Mouse (Mus musculus) hindbrain, embryonic 11.5 days (tissue): ENCODE measurements around the gene Brpf3. TPM values are rescaled to one million over a fixed set of nuclear protein-coding genes. Genes with fewer than 3 reads are reported as not detected.

Experiments
- ATAC-seq: fragments of 200-750 bp; cut with Nextera tagmentation; 2 replicates; pipeline ENCODE4 v1.8.0; 2017; ENCODE audit warnings: mild to moderate bottlenecking, moderate TSS enrichment, moderate library complexity; ENCODE audit not compliant: low FRiP score
- DNase-seq: peaks from one replicate; pipeline ENCODE4 v3.0.0-alpha.2; 2015; ENCODE audit warnings: low spot score
- H3K27ac ChIP-seq: fragments of 300-500 bp; sonication (generic); 2 replicates; pipeline ENCODE4 v1.5.1; 2014; ENCODE audit warnings: mild to moderate bottlenecking, low read depth, low read length
- H3K27me3 ChIP-seq: fragments of 300-500 bp; sonication (generic); 2 replicates; pipeline ENCODE4 v1.6.1; 2014; ENCODE audit warnings: mild to moderate bottlenecking, low read length, moderate library complexity, mixed read lengths; ENCODE audit not compliant: control insufficient read depth, insufficient read depth
- H3K36me3 ChIP-seq: fragments of 300-500 bp; sonication (generic); 2 replicates; pipeline ENCODE4 v1.6.1; 2014; ENCODE audit warnings: mild to moderate bottlenecking, low read length, moderate library complexity, mixed read lengths; ENCODE audit not compliant: control insufficient read depth, insufficient read depth
- H3K4me1 ChIP-seq: fragments of 300-500 bp; sonication (generic); replicated peaks from 2 replicates; pipeline ENCODE4 v1.6.1; 2014; ENCODE audit warnings: low read length, mixed read lengths; ENCODE audit not compliant: control insufficient read depth, insufficient read depth
- H3K4me2 ChIP-seq: fragments of 300-500 bp; sonication (generic); replicated peaks from 2 replicates; pipeline ENCODE4 v1.6.1; 2014; ENCODE audit warnings: mild to moderate bottlenecking, low read depth, low read length
- H3K4me3 ChIP-seq: fragments of 300-500 bp; sonication (generic); 2 replicates; pipeline ENCODE4 v1.5.1; 2014; ENCODE audit warnings: low read depth, low read length
- H3K9ac ChIP-seq: fragments of 300-500 bp; sonication (generic); 2 replicates; pipeline ENCODE4 v1.6.1; 2014; ENCODE audit warnings: low read depth, low read length
- H3K9me3 ChIP-seq: fragments of 300-500 bp; sonication (generic); 2 replicates; pipeline ENCODE4 v1.6.1; 2016; ENCODE audit warnings: low read length; ENCODE audit not compliant: control insufficient read depth
- WGBS: fragments of 180-500 bp; shearing (Covaris S2); extraction: QIAGEN DNeasy Blood & Tissue Kit; methylation state at CpG from one replicate; pipeline ENCODE4 v1.1.7; 2014; 5-methylcytosine and 5-hydroxymethylcytosine counted together
- polyA plus RNA-seq: library from polyadenylated mRNA; unstranded; fragments of >200 nt; fragmentation: Nextera tagmentation; extraction: Ambion mirVana; gene quantifications from 2 replicates; pipeline ENCODE4 v1.2.1, GENCODE M21; 2014

Brpf3 gene
- polyA plus RNA-seq, 1 experiment from 2014 or later = 9.8 TPM

GRCm38 (mm10) chr17:28803316-28803715, 2.4 kb downstream of the Brpf3 start:
- 94% methylated on average over 1 of the region's 1 CpGs for WGBS

GRCm38 (mm10) chr17:28804973-28805372, 4.1 kb downstream of the Brpf3 start:
- Histone ChIP-seq H3K9ac (no peak overlapping the region), H3K9me3 (no peaks in the 10 kb centered on the region), H3K27me3 (no peaks in the 10 kb centered on the region), H3K27ac (no peak overlapping the region), H3K36me3 (peaks cover 10% of the 10 kb centered on the region; the same call in 1 of the 2 replicates), H3K4me3 (no peak overlapping the region), H3K4me2 (no peak overlapping the region), H3K4me1 (no peaks in the 10 kb centered on the region)
- no peak for DNase-seq
- ATAC-seq = no peak
- WGBS = 94% methylated on average over 6 of the region's 6 CpGs

More at GRCm38 (mm10) chr17:28803316-28803715, 2.4 kb downstream of the Brpf3 start:
- ATAC-seq (no peak), DNase-seq (no peak)
- Histone ChIP-seq H3K9ac (no peak overlapping the region), H3K4me2 (no peak overlapping the region), H3K4me1 (0 out of 2 replicates have a peak, but pooled peaks cover 3% of the 10 kb centered on the region), H3K27me3 (no peaks in the 10 kb centered on the region), H3K36me3 (peaks cover 7% of the 10 kb centered on the region; the same call in 1 of the 2 replicates), H3K9me3 (no peaks in the 10 kb centered on the region), H3K27ac (no peak overlapping the region), H3K4me3 (no peak overlapping the region)

- no peak overlapping the region for H3K4me3 ChIP-seq
- no peak overlapping the region for H3K27ac ChIP-seq
- no peak overlapping the region for H3K9ac ChIP-seq
- ATAC-seq (no peak), DNase-seq (no peak)
- H3K27me3 ChIP-seq = no peaks in the 10 kb centered on the region
- H3K4me1 ChIP-seq = no peaks in the 10 kb centered on the region
- H3K36me3 ChIP-seq = peaks cover 13% of the 10 kb centered on the region; the same call in 1 of the 2 replicates
- no peak overlapping the region for H3K4me2 ChIP-seq
- WGBS = 96% methylated on average over 19 of the region's 19 CpGs
- no peaks in the 10 kb centered on the region for H3K9me3 ChIP-seq
Observed at GRCm38 (mm10) chr17:28806770-28807169, 5.9 kb downstream of the Brpf3 start.

- peaks cover 17% of the 10 kb centered on the region; the same call in 1 of the 2 replicates for H3K36me3 ChIP-seq
- H3K4me2 ChIP-seq = no peak overlapping the region
- H3K4me3 ChIP-seq = no peak overlapping the region
- DNase-seq = no peak
- no peak overlapping the region for H3K9ac ChIP-seq
- no peak for ATAC-seq
- H3K27me3 ChIP-seq = no peaks in the 10 kb centered on the region
- no peak overlapping the region for H3K27ac ChIP-seq
- H3K9me3 ChIP-seq = no peaks in the 10 kb centered on the region
- no peaks in the 10 kb centered on the region for H3K4me1 ChIP-seq
- WGBS = 95% methylated on average over 8 of the region's 8 CpGs
Observed at GRCm38 (mm10) chr17:28808714-28809113, 7.8 kb downstream of the Brpf3 start.

- Histone ChIP-seq H3K27ac (no peak overlapping the region), H3K27me3 (no peaks in the 10 kb centered on the region), H3K4me2 (no peak overlapping the region), H3K4me3 (no peak overlapping the region), H3K4me1 (no peaks in the 10 kb centered on the region), H3K36me3 (peaks cover 19% of the 10 kb centered on the region; the same call in 1 of the 2 replicates), H3K9me3 (no peaks in the 10 kb centered on the region), H3K9ac (no peak overlapping the region)
- no peak for DNase-seq
- 94% methylated on average over 10 of the region's 10 CpGs for WGBS
- no peak for ATAC-seq
Observed at GRCm38 (mm10) chr17:28809175-28809831, 8.4 kb downstream of the Brpf3 start.

GRCm38 (mm10) chr17:28812345-28812744, 11.5 kb downstream of the Brpf3 start:
- Histone ChIP-seq H3K4me1 (no peaks in the 10 kb centered on the region), H3K27me3 (no peaks in the 10 kb centered on the region), H3K4me2 (no peak overlapping the region), H3K27ac (no peak overlapping the region), H3K9me3 (no peaks in the 10 kb centered on the region), H3K4me3 (no peak overlapping the region), H3K9ac (no peak overlapping the region), H3K36me3 (peaks cover 16% of the 10 kb centered on the region; the same call in 1 of the 2 replicates)
- ATAC-seq (no peak), DNase-seq (no peak)
- 96% methylated on average over 10 of the region's 10 CpGs for WGBS

GRCm38 (mm10) chr17:28814529-28815097, 13.7 kb downstream of the Brpf3 start:
- Histone ChIP-seq H3K4me2 (no peak overlapping the region), H3K4me3 (no peak overlapping the region), H3K27me3 (no peaks in the 10 kb centered on the region), H3K27ac (no peak overlapping the region), H3K4me1 (no peaks in the 10 kb centered on the region), H3K9me3 (no peaks in the 10 kb centered on the region), H3K36me3 (peaks cover 30% of the 10 kb centered on the region), H3K9ac (no peak overlapping the region)
- no peak for DNase-seq
- ATAC-seq = no peak
- 96% methylated on average over 18 of the region's 18 CpGs for WGBS

- Histone ChIP-seq H3K4me3 (no peak overlapping the region), H3K27ac (no peak overlapping the region), H3K9me3 (no peaks in the 10 kb centered on the region), H3K36me3 (peaks cover 27% of the 10 kb centered on the region), H3K4me1 (no peaks in the 10 kb centered on the region), H3K4me2 (no peak overlapping the region), H3K27me3 (no peaks in the 10 kb centered on the region), H3K9ac (no peak overlapping the region)
- DNase-seq = no peak
- WGBS = 85% methylated on average over 10 of the region's 10 CpGs
- ATAC-seq = no peak
Observed at GRCm38 (mm10) chr17:28815384-28816004, 14.6 kb downstream of the Brpf3 start.
